Mouse (Mus musculus) right cerebral cortex, postnatal 36 days (tissue): ENCODE results near the gene Caap1.

Experiments used
- DNase-seq, 2 experiments: peaks; one replicate each; pipeline ENCODE4 v3.0.0; 2022; ENCODE audit warnings: low spot score in 2 of 2, mixed read lengths in 1 of 2

The Caap1 gene

GRCm38 (mm10) chr4:94556265-94557054 lies at the start of gene Caap1, which contains the start of gene Gm10306:
TSS of gene Caap1 (minus strand) at chr4:94556796.
TSS of gene Gm10306 (plus strand) at chr4:94556546.
- DNase-seq: peak; percentile 87 to 89

DNA sequence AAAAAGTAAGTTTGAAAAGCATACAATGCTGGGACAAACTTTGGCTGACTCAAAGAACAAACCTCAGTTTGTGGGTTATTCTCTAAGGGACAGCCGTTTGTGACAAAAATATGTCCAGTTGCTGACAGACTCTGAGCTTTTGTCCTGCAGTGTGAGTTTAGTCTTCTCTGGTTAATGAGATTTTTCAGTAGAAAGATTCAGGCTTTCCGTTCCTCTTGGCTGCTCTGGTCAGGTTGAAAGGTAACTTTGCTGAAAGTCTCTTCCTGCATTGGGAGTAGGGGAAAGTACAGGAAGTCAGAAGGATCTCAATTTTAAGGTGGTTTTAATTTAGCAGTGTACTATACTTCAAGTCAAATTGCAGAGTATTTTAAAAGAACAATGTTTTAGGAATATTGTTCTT lies 49.0 kb upstream of the Caap1 start:
- DNase-seq: no peak

GRCm38 (mm10) chr4:94604452-94605019 lies 47.9 kb upstream of the Caap1 start:
- no peak for DNase-seq

- peak; percentile 90 to 92 for DNase-seq
Observed at GRCm38 (mm10) chr4:94603031-94603629, 46.5 kb upstream of the Caap1 start, which contains the start of gene Plaa. TSS of gene Plaa (minus strand) at chr4:94603244.

GRCm38 (mm10) chr4:94602496-94603030 lies 46.0 kb upstream of the Caap1 start:
- DNase-seq: no peak

GRCm38 (mm10) chr4:94601395-94601794 lies 44.8 kb upstream of the Caap1 start:
- DNase-seq: no peak

GRCm38 (mm10) chr4:94592709-94593108 lies 36.1 kb upstream of the Caap1 start:
- no peak for DNase-seq

GRCm38 (mm10) chr4:94591765-94592381 lies 35.3 kb upstream of the Caap1 start:
- DNase-seq: no peak

GRCm38 (mm10) chr4:94572677-94573076 lies 16.1 kb upstream of the Caap1 start:
- DNase-seq: no peak

DNA sequence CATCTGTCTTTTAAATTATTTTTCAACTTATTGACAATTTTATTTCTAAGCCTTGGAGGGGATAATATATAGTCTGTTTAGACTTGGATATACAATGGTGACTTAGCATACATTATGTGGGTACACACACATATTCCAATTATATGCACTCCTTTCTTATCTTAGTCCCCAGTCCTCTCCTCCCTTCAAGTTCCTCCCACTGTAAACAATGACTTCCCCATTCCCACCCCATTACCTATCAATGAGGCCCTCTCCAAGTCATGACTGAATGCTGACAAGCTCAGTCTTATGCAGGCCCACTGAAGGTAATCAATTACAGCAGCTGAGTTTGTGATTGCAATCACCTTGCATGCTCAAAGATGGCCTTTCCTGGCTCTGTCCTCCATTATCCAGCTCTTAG lies 7.7 kb upstream of the Caap1 start:
- no peak for DNase-seq

DNA sequence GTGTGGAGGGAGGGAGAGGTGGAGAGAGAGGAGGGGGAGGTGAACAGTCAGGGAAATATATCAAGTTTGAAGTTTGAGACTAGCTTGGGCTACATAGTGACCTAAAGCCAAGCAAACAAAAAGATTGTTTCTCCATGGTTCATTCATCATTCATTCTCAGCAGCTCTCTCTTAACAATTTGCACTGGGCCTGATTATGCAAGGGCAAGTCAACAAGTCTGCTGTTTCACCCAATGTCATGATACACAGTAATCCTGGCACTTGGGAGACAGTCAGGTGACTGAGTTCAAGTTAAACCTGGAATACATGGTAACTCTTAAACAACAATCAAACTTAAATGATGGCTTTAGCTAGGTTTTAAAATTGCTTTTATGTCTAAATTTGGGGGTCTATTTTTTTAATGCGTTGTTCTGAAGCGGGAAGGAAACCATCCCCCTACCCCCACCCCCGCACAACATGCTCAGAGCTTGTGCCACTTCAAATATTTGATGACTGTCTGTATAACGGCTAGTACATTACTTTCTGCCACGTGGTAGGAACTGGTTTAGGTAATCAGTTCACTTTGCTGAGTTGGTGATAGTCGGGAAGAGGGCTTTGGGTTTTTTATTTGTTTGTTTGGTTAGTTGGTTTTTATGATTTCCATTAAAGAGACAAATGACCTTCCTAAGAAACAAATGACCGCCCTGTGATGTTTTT lies 5.5 kb upstream of the Caap1 start:
- DNase-seq: no peak

- no peak for DNase-seq
Observed at GRCm38 (mm10) chr4:94560316-94560715, 3.7 kb upstream of the Caap1 start.

DNA sequence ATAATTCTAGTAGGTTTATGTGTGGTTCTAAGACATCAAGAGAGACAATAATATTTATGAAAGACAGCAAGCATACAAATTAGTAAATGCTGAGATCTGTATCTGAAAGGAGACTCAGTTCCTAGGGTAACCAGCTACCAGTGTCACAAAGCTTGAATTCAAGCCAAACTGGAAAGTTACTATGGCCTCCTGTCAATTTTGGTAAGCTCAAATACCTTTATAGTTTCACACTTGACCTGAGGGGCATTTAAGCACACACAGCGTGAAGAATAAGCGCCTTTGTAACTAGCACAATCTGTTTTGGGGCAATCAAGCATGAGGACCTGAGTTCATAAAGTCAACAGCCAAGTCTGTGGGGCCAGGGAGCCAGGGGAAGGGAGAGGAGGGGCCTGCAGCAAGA lies 2.7 kb upstream of the Caap1 start:
- DNase-seq: no peak

DNA sequence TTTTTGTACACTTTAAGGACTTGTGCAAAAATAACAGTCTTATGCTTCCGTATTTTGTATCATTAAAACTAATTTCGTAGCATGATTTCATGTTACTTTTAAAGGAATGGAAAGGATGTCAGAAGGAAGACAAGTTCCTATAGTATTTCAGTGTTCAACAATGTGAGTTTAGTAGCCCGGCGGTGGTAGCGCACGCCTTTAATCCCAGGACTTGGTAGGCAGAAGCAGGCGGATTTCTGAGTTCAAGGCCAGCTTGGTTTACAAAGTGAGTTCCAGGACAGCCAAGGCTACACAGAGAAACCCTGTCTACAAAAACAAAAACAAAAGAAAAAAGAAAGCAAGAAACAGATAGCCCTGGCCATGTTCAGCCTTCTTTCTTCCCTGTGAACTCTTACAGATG lies 549 bp upstream of the Caap1 start:
- DNase-seq: no peak

- DNase-seq: no peak
Observed at GRCm38 (mm10) chr4:94554955-94555494, 1.6 kb downstream of the Caap1 start.

DNA sequence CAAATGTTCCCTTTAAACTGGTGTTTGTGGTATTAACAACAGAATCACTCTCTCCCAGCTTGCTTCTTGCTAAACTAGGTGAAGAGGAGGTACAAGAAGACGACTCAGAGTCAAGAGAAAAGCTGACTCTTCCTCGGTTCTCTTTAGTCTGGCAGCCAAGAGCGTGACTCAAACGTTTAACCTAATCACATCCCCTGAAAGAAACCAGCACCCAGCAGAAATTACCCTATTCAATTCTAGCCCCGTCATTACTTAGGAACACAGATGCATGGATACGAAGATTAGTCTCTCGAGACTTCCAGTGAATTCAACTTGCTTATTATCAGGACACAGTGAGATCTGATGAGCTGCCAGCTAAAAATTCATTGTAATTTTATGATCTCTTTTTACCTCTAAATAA lies 12.3 kb downstream of the Caap1 start:
- no peak for DNase-seq

DNA sequence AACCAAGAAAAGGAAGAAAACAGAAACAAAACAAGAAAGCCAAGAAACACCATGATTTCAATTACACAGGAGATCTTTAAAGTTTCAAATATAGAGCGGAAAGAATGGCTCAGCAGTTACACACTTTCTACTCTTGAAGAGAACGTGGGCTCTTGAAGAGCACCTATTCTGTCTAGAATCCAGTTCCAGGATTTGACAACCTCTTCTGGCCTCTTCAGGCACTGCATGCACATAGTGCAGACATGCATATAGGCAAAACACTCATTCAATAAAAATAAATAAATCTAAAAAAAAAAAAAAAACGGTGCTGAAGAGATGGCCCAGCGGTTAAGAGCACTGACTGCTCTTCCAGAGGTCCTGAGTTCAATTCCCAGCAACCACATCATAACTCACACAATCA lies 13.6 kb downstream of the Caap1 start:
- DNase-seq: no peak

DNA sequence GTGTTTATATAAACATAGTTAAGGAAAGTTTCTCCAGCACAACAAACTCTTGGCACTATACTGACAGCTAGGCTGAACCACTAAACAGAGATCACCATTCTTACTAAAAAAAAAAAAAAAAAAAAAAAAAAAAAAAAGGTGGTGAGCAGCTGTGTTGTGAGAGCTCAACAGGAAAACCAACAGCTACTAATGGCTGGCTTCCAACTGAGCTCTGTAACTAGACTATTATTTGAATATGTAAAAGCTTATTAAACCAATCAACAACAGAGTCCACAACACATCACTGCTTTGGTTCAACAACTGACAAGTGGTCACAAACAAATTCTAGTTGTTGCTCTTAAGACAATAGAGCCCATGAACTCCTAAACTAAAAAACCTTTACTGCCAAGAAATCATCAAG lies 23.4 kb downstream of the Caap1 start:
- DNase-seq: no peak

DNA sequence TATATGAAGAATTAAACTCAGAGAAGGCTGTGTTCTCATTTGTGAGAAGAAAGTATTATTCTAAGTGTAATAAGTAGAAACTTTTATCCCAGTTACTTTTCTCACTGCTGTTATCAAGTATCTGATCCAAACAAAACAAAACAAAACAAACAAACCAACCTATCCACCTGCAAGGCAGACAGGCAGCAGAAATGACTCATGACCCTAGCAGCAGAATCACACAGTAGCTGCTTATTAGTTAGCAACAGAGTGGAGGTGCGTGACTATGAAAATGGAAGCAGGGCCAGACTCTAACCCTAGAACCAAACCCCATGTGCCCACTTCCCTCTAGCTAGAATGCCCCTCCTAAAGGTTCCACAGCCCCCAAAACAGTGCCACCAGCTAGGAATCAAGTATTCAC lies 27.1 kb downstream of the Caap1 start:
- DNase-seq: no peak

DNA sequence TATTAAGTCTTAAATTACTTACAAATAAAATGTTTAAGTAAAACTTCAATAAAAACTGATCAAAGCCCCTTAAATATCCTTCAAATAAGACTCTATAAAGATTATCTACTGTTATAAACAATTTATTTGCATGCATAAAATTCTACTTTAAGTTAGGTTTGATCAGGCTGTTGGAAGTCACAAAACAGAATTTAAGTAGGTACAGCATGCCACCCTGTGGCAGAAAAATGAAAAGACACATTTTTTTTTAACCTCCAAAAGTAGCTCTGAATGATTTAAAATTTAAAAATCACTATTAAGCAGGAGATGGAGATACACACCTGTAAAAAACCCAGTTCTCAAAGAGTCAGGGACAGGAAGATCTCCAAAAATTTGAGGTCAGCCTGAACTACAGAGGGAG lies 33.3 kb downstream of the Caap1 start:
- DNase-seq: no peak

GRCm38 (mm10) chr4:94517631-94518030 lies 39.0 kb downstream of the Caap1 start:
- DNase-seq: peak in 1 of 2 experiments; percentile 13
